Mouse (Mus musculus) c-Kit-positive CD71-negative TER-119-negative erythroid progenitor cells, embryonic 14.5 days (primary cell): Measurements from ENCODE around the gene Nfs1.
"Not testable (repeated sequence)": the region's sequence is repeated elsewhere in the genome, so short reads cannot be mapped to it uniquely, and the experiment has no call there.

Experiments
- DNase-seq: peaks from one replicate; pipeline ENCODE4 v3.0.0-alpha.2; 2013; ENCODE audit warnings: low read depth

Nfs1 gene

DNA sequence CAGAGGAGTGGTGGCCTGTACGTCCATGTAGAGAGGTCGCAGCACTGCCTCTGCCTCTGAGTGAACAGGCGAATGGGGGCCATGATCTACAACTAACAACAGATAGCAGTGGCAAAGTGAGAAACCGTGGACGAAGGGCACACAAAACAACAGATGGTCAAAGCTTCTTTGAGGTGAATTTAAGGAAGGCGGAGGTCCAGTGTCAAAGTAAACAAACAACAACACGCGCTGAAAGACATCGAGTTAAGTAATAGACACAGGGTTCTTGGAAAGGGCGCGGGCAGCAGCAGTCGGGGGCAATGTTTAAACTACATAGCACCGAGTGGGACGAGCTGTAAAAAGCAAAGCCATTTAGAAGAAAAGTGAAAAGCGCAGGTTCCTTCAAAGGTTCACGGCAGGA, 619 bp downstream of the Nfs1 start:
- no peak for DNase-seq

DNA sequence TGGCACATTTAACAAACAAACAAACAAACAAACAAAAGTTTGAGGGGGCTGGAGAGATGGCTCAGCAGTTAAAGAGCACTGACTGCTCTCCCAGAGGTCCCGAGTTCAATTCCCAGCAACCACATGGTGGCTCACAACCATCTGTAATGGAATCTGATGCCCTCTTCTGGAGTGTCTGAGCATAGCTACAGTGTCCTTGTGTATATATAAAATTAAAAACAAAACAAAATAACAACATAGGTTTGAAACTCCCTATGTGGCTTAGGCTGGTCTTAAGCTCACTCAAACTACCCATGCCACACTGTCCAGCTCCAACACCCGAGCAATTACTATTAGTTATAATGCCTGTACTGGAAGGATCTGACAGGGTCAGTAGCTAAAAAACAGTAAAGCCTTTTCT, 1.2 kb downstream of the Nfs1 start:
- DNase-seq, result no peak

DNA sequence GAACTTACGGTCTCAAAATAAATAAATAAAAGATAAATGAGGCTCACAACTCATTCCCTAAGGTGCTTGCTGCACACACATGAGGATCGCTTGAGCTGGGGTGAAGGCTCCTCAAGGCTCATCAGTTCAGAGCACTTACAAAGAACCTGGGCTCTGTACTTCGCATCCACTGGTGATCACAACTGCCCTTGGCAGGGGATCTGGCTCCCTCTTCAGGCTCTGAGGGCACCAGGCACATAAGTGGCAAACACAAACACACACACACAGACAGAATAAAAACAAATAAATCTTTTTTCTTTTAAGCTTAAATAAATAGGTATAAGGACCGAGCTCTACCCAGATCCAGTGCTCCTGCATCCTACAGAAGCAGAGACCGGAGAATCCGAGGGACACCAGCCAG, 8.3 kb downstream of the Nfs1 start:
- DNase-seq, result no peak

DNA sequence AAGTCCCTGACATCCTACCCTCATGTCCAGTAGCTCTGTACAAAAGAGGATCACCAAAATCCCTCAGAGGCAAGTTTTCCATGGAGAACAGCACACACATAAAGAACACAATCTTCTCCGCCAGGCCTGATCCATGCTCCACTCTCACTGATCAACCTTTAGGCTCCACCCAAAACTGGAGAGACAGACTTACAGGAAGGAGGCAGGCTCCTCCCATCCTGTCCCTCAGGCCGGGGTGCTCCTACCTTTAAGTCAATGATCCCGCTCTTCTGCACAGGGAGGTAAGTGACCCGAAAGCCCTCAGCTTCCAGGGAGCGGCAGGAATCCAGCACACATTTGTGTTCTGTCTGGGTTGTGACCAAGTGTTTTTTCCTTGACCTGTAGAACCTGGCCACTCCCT, 9.8 kb downstream of the Nfs1 start:
- DNase-seq, result no peak

DNA sequence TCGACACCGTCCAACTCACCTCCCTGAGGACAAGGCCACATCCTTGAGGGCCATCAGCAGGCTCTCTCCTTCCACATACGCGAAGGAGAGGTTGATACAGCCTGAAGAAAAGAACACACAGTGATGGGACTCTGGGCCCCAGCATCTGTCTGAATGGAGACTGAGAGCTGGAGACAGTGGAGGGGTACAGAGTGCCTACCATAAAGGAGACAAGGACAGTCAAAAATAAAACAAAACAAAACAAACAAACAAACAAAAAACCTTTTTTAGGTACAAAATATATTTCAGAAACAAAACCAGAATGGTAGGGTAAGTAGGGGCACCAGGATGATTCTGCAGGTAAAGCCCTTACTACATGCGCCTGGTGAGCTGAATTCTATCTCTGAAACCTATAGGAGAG, 17.0 kb downstream of the Nfs1 start, which contains the start of gene Gm28036:
Gene Gm28036 (minus strand): TSS at position 101 of the 400 bp plus-strand sequence.
- DNase-seq, result no peak

DNA sequence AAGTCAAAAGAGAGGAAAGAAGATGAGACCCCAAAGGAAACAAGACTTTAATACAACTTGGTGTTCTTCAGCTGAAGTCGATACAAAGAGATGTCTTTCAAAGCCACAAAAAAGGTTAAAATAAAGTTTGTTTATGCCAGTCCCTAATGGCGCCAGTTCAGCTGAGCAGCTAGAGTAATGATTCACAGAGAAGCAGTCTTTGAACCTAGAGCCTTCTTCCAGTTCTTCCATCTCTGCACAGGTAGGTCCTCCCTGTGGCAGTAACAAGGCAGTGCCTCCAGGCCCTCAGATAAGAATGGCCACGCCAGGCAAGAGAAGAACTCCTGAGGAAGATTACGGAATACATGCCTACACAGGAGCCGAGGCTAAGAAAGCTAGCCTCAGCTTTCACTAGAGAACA, 20.3 kb downstream of the Nfs1 start:
- no peak for DNase-seq

DNA sequence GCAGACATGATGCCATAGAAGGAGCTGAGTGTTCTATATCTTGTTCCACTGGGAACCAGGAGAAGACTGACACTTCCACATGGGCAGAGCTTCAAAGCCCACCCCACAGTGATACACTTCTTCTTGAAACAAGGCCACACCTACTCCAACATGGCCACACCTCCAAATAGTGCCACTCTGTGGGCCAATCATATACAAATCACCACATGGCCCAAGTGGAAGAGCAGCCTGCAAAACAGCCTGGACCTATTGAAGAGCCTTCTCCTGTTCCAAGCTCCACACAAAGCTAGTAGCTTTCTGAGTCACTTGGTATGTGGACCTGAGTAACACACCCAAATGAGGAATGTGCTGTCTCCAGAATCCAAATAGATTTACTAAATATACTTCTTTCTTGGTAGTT, 24.4 kb downstream of the Nfs1 start:
- no peak for DNase-seq

DNA sequence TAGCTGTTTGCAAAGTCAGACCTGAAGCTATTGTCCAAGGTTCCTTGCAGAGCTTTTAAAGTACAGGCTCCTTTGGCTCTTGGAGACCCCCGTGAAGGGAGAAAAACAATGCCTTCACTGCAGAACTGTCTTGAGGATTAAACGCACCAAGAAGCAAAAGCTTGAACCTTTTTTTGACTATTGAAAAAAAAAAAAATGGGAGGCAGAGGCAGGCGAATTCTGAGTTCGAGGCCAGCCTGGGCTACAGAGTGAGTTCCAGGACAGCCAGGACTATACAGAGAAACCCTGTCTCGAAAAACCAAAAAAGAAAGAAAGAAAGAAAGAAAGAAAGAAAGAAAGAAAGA, 31.9 kb downstream of the Nfs1 start:
- not testable (repeated sequence) for DNase-seq

DNA sequence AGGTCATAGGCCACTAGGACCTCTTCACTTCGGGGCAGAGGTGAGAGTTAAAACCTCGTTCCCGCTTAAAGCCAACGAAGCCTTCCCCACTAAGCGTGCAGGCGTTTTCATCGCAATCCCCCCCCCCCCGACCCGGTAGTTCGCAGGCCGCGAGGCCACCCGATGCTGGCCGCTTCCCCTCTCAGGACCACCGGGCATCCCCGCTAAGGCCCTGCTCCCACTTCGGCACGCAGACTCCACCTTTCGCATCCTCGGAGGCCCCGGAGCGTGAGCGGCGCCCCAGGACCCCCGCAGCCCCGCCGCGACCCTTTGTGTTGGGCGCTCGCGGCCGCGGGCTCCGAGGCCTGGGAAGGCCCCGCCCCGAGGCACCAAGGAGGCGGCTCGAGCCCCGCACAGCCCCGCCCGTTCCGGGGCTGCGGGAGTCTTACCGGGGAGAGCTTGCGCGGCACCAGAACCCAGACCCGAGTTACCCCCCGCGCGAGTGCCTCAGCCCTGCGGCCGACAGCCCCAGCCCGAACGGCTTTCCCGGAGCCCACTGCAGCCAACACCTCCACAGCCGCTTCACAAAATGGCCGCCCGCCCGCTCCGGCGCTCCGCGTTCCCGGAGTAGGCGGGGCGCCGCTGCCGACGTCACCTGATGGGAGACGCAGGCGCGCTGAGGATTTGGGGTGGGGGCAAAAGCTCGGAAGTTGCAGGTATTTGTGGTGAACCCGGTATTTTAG, 32.5 kb downstream of the Nfs1 start, which contains the start of the genes Cpne1 and Rbm12:
Gene Cpne1 (minus strand): TSS at position 608 of the 722 bp plus-strand sequence.
Gene Rbm12 (minus strand): TSS at position 621 of the 722 bp plus-strand sequence.
- DNase-seq, result peak; percentile 88

DNA sequence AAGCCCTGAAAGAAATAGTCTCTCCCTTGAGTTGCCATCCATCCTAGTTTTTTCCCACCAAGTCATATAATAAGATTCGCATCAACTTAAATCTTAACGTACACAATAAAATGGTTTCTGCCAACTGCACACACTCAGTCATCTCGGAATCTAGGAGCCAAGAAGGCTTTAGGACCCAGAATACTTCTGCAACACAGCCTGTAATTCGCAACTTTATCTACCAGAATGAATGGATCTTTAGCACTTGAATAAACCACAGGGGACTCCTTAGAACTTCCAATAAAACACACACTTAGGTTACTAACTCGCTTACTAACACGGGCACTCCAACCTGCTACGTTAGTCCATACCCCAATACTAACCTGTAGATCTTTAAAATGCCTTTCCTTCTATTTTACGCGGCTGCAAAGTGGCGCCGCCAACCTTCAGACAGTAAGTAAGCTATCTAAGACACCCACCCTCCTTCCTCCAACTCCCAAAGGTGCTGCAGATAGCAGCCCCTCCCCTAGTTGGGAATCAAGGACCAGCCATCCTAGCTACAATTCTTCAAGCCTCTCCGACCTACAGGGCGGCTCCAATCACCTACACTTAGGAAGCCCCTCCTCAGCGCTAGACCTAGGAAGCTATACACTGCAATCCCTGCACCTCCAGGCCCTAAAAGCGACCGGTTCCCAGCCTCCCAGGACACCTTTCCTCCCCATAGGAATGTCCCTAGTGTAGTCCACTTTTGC, 33.2 kb downstream of the Nfs1 start:
- peak; percentile 20 for DNase-seq

DNA sequence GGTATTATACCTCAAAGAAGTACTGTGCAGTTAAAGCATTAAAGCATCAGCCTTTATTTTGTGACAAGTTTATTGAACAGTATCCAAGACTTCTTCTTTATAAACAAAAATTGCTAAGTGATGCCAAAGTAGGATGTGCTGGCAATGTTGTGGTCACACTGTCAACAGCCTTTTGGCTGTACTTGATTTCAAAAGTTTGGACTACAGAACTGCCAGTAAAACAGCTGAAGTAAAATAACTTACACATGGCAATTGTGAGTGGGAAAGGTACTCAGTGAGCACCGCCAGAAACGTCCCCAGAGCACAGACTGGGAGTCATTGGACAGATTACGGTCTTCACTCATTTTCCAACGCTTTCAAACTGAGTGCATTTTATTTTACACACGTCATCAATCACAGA, 52.1 kb downstream of the Nfs1 start:
- no peak for DNase-seq

DNA sequence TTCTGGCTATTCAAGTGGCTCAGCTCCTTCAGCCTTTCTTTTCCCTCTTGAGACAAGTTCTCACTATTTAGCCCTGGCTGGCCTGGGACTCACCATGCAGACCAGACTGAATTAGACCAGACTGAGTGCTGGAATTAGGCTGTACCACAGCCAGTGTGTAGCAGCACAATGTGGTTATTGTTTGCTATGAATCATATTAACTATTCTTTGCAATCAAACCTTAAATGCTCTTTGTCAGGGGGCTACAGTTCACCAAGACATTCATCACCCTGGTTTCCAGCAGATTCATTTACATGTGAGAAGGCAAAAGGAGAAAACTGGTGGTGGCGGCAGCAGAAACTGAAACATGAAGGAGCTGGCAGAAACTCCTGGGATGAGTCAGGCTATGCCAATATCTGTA, 54.2 kb downstream of the Nfs1 start:
- no peak for DNase-seq

DNA sequence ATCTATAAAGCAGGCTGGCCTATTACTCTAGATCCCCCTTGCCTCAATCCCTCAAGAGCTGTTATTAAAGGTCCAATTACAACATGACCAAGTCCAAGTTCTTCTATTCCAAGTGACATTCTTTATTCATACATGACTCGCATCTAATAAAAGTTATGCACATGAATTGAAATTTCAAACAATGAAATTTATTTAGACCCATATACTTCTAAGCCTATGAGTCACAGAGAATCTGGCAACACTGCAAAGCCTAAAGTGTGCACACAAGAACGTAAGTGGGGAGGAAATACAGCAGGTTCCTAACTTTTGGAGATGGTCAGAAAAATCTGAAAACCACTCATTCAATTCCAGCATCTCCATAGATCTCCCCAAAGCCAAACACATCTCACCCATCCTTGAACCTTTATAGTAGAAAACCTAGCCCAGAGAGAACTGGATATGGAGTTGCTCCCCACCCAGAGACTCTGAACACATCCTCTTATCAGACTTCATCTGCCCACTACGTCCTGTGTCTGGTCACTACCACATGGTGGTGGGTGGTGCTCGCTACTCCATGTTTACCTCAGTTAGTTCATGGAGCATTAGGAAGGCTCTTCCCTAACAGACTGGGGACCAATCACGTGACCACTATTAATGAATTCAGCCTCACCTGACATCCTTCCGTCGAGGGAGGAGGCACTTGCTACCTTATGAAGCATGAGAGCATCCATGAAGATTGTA, 56.4 kb downstream of the Nfs1 start:
- no peak for DNase-seq

DNA sequence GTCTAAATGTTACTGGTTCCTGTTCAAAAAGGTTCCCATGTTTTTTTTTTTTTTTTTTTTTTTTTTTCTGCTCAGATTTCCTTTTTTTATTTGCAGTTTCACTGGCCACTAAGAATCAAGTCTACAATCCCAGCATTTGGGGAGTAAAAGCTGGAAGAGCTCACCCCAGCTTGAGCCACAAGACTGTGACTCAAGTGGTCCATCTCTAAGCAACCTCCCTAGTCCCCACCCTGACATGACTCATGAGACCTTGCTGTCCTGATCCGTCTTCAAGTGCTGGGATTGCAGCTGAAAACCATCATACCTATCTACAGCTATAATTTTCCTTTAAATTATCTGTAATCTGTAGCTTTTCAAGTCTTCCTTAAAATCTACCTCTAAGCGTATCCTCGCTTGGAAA, 59.4 kb downstream of the Nfs1 start:
- DNase-seq, result no peak

DNA sequence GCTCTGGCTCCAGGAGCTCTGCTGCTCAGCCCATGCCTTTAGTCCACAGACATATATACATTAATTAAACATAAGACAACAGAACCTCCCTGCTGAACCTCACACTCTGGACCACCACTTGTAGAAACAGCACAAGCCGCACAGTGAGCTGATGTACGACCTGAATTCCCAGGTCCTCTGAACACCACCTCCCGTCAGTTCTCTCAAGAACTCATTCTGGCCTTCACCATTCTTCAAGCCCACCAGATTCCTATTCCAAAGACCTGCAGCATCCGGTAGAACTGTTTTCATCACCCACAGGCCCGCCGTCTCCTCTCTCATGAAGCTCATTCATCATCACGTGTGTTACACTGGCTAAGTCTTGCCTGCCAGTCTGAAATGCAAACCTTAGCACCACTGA, 63.6 kb downstream of the Nfs1 start:
- no peak for DNase-seq

DNA sequence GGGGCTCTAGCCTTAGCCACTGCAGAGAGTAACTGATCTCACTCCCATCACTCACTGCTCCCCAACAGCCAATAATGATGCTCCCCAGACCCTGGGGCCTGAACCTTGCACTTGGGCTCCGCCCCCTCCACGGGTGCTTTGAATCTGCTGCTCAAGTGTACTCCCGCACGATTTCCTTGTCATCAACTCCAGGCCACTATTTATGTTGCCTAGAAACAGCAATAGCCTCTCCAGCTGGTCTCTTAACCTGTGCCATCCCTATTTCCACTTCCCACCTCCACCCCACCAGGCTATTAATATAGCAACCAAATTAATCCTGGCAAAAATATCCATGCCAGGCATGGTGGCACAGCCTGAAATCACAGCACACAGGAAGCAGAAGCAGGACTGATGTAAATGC, 64.3 kb downstream of the Nfs1 start:
- no peak for DNase-seq

DNA sequence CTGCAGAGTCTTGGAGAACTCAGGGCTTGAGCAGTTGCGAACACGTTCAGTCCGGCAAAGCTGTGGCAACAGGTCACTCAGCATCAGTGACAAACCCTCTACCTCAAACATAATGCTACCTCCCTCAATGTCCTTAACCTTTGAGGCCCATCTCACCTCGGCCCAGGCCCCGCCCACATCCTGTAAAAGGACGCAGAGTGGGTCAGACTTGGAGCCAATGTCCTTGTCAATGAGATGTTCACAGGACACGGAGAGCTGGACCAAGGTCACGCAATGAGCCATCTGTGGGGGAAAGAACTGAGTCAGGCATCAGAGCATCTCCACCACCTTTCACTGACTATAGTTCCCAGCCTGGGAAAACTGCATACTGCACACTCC, 64.8 kb downstream of the Nfs1 start:
- DNase-seq, result no peak

DNA sequence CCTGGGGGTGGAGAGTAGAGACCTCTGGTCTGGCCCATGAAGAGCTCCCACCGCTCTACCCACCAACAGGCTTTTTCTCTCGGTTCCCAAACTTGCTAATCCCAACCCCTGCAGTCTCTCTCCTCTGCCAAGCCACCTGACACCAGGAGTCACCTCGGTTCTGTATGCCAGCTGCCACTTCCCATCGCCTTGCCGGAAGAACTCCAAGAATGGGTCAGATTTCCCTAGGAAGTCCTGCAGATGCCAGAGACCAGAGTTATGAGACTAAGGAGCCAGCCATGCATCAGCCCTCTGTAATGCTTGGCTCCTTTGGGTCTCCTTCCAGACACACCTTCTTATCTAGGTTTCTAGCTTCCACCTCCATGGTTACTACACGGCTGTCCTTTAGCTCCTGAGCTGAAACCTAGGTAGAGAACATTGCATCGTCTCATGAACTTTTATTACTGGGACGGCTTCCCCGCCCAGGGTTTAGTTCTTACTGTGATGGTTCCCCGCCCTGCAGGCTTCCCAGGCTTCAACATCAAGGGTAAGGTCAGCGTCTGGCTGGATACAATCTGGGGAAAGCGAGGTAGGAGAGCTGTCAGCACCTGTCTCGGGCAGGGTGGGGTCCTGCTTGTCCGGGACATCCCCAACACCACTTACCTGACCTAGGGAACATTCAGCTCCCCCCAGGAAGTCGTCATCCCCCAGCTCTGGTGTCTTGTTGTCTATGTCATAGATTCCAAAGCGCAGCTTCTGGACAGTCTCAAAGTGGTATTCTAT, 65.4 kb downstream of the Nfs1 start:
- DNase-seq, result no peak

DNA sequence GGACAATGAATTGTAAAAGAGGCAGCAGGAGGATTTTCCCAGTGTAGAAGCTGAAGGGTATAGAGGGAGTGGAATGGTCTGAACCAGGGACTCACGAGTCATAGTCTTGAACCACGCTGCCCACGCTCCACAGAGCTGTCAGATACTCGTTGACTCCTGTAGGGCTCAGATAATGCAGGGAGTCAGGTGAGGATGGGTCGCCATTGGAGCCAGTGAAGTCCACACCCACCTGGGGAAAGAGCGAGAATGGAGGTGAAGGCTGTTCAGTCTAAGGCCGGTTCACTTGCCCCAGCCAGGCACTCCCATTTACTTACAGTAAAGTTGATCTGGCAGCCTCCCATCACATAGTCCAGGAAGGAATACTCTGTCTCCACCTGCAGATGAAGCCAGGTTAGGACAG, 66.5 kb downstream of the Nfs1 start:
- no peak for DNase-seq

DNA sequence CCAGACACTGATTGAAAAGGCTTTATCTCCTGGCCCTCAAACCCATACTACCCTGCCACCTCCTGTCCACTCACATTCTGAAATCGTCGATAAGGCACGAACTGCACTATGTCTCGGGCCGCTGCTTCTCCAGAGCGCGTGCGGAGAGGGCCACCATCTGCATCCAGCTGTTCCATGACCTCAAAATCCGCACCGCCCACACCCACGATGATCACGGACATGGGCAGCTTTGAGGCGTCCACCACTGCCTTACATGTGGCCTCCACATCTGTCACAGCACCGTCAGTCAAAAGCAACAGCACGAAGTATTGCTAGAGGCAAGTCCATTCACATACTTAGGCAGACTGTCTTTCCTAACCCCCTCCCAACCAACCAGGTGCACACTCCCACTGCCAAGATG, 70.3 kb downstream of the Nfs1 start:
- no peak for DNase-seq
